ENCODE assay signal across 12 mouse cellular contexts in the genomic region with DNA sequence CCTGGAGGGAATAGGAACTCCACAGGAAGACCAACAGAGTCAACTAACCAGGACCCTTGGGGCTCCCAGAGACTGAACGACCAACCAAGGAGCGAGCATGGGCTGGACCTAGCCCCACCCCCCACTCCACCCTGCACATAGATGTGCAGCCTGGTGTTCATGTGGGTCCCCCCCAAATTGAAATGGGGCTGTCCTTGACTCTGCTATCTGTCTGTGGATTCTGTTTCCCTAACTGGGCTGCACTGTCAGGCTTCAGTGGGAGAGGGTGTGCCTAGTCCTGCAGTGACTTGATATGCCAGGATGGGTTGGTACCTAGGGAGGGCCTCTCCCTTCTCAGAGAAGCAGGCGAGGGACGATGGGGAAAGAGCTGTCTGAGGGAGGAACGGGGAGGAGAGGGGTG.
A peak's percentile ranks its signal among the peaks of the same experiment; 100 is the strongest.
DNase-seq lines count a peak whose midpoint lies in the region; ATAC-seq lines count a peak whose summit lies in the region.
"Had no signal": no experiment of that assay in that cellular context is flagged by ENCODE, and none has a peak within 500 bp of the region (broad histone marks: within the 10 kb centered on the region; RNA-seq: fewer than 3 reads in every experiment).

No protein-coding gene starts in this region.

- no peak overlapping the region for H3K4me2 ChIP-seq in heart, embryonic 11.5 days
- no peak overlapping the region for H3K4me2 ChIP-seq in liver, embryonic 11.5 days
- no peak overlapping the region for H3K4me2 ChIP-seq in stomach, embryonic 16.5 days (ENCODE audit: low read depth, low read length)
- H3K4me2 ChIP-seq: heart, embryonic 15.5 days had no signal

- H3K36me3 ChIP-seq in heart, embryonic 11.5 days (ENCODE audit: control insufficient read depth, insufficient read depth, low read length): no peaks in the 10 kb centered on the region
- no peaks in the 10 kb centered on the region for H3K36me3 ChIP-seq in liver, embryonic 11.5 days (ENCODE audit: control insufficient read depth, insufficient read depth, low read length)
- no peaks in the 10 kb centered on the region for H3K36me3 ChIP-seq in stomach, embryonic 16.5 days (ENCODE audit: control insufficient read depth, insufficient read depth, low read length)
- H3K36me3 ChIP-seq: heart, embryonic 15.5 days had no signal

- no peaks in the 10 kb centered on the region for H3K4me1 ChIP-seq in heart, embryonic 11.5 days (ENCODE audit: control insufficient read depth, insufficient read depth, low read length)
- peaks cover 27% of the 10 kb centered on the region for H3K4me1 ChIP-seq in liver, embryonic 11.5 days (replicated peaks; ENCODE audit: control insufficient read depth, insufficient read depth, low read length)
- peaks cover 27% of the 10 kb centered on the region for H3K4me1 ChIP-seq in stomach, embryonic 16.5 days (ENCODE audit: control insufficient read depth, insufficient read depth, low read length)
- H3K4me1 ChIP-seq: heart, embryonic 15.5 days had no signal

- H3K9ac ChIP-seq in heart, embryonic 11.5 days (ENCODE audit: low read depth, low read length): no peak overlapping the region
- no peak overlapping the region for H3K9ac ChIP-seq in liver, embryonic 11.5 days (ENCODE audit: low read depth, low read length)
- H3K9ac ChIP-seq in stomach, embryonic 16.5 days (ENCODE audit: low read length): no peak overlapping the region
- H3K9ac ChIP-seq: heart, embryonic 15.5 days had no signal

- DNase-seq in heart, adult 11 months: no peak
- peak; percentile 46 for DNase-seq in spleen, adult 12 weeks (ENCODE audit: low spot score)
- no peak for DNase-seq in spleen, adult 18-20 months
- DNase-seq in liver, embryonic 11.5 days (ENCODE audit: low spot score): no peak
- DNase-seq in ovary, adult 18-20 months (ENCODE audit: low spot score): no peak
- DNase-seq in thymus, postnatal 0 days (ENCODE audit: low spot score): no peak
- DNase-seq: kidney, postnatal 36 days; retina, postnatal 1 day had no signal

- 87% methylated on average over 5 of the region's 5 CpGs for WGBS in heart, embryonic 11.5 days (ENCODE audit: insufficient replicate concordance)
- WGBS in liver, embryonic 11.5 days: 65% methylated on average over 5 of the region's 5 CpGs
- WGBS in stomach, embryonic 16.5 days: 88% methylated on average over 5 of the region's 5 CpGs

- H3K9me3 ChIP-seq in heart, embryonic 11.5 days (replicated peaks; ENCODE audit: control insufficient read depth, low read length): no peaks in the 10 kb centered on the region
- no peaks in the 10 kb centered on the region for H3K9me3 ChIP-seq in liver, embryonic 11.5 days (ENCODE audit: control insufficient read depth, low read length)
- H3K9me3 ChIP-seq in stomach, embryonic 16.5 days (replicated peaks; ENCODE audit: control insufficient read depth, low read length): no peaks in the 10 kb centered on the region
- H3K9me3 ChIP-seq: heart, embryonic 15.5 days had no signal

- H3K27me3 ChIP-seq in heart, embryonic 11.5 days (ENCODE audit: control insufficient read depth, insufficient read depth, low read length): 0 out of 2 replicates have a peak, but pooled peaks cover 4% of the 10 kb centered on the region
- H3K27me3 ChIP-seq in liver, embryonic 11.5 days (replicated peaks; ENCODE audit: control insufficient read depth, insufficient read depth, low read length): no peaks in the 10 kb centered on the region
- no peaks in the 10 kb centered on the region for H3K27me3 ChIP-seq in stomach, embryonic 16.5 days (ENCODE audit: control insufficient read depth, insufficient read depth, low read length)
- H3K27me3 ChIP-seq: heart, embryonic 15.5 days had no signal

- peak; percentile 93 for ATAC-seq in heart, embryonic 11.5 days (replicated peaks; ENCODE audit: insufficient number of reproducible peaks, low FRiP score, low TSS enrichment)
- ATAC-seq in liver, embryonic 11.5 days (replicated peaks; ENCODE audit: low FRiP score): peak; percentile 98
- ATAC-seq in stomach, embryonic 16.5 days (ENCODE audit: insufficient read depth, low FRiP score): peak; percentile 80
- ATAC-seq: forebrain, embryonic 14.5 days had no signal

- 0 out of 2 replicates have a peak overlapping the region, but pooled peaks have one; percentile 43 for H3K27ac ChIP-seq in heart, embryonic 11.5 days (ENCODE audit: low read depth, low read length)
- H3K27ac ChIP-seq in liver, embryonic 11.5 days (ENCODE audit: low read depth, low read length): peak overlapping the region; percentile 14; the same call in 1 of the 2 replicates
- no peak overlapping the region for H3K27ac ChIP-seq in stomach, embryonic 16.5 days (ENCODE audit: low read length)
- H3K27ac ChIP-seq: heart, embryonic 15.5 days had no signal

- H3K4me3 ChIP-seq in heart, embryonic 11.5 days (ENCODE audit: low read depth, low read length): no peak overlapping the region
- no peak overlapping the region for H3K4me3 ChIP-seq in liver, embryonic 11.5 days (ENCODE audit: low read depth, low read length)
- no peak overlapping the region for H3K4me3 ChIP-seq in stomach, embryonic 16.5 days (replicated peaks; ENCODE audit: low read length)
- H3K4me3 ChIP-seq: heart, embryonic 15.5 days had no signal
